Comparison of ENCODE assay signal across 8 mouse cellular contexts in the genomic region with DNA sequence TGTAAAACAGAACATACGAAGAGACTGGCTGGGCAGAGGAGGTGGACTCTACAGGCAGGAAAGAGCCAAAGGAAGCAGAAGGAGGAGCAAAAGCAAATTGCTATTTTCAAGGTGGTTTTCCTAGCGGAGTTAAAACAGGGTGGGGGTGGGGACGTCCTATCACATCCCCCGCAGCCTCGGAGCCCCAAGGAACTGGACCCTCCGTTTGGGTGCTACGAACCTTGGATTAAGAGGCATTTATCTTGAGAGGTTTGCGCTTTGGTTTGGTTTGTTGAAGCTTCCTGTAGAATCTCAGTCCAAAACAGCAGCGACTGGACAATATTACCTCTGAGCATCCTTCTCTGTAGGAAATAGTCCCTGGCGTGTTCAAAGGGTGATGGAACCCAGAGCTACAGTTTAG. TPM values are rescaled to one million over a fixed set of nuclear protein-coding genes. Genes with fewer than 3 reads are reported as not detected.
DNase-seq lines count a peak whose midpoint lies in the region; ATAC-seq lines count a peak whose summit lies in the region.

No protein-coding gene starts in this region.

- DNase-seq in heart, postnatal 36 days = no peak
- no peak for DNase-seq in embryonic facial prominence, embryonic 10.5 days (ENCODE audit: low spot score)
- no peak for DNase-seq in layer of hippocampus, adult 8-10 months (ENCODE audit: low spot score in 2 of 2)
- DNase-seq in embryo, embryonic 10.5 days (ENCODE audit: low spot score) = no peak
- no peak for DNase-seq in embryo, embryonic 10 days (ENCODE audit: low spot score)

- intact Hi-C loops in heart, postnatal 36 days (cut with DNase I) = loop anchor here (1.0 to 5.0 kb wide), 8 partner anchors 37 to 309 kb away; a partner anchor contains a TSS

- no peak for ATAC-seq in heart, embryonic 11.5 days (replicated peaks; ENCODE audit: insufficient number of reproducible peaks, low FRiP score, low TSS enrichment)
- ATAC-seq in hindbrain, embryonic 13.5 days (ENCODE audit: low FRiP score) = no peak
- no peak for ATAC-seq in midbrain, embryonic 12.5 days (ENCODE audit: low FRiP score, low read depth)

- H3K9ac ChIP-seq in heart, embryonic 11.5 days (ENCODE audit: low read depth, low read length) = no peak overlapping the region
- no peak overlapping the region for H3K9ac ChIP-seq in hindbrain, embryonic 13.5 days
- no peak overlapping the region for H3K9ac ChIP-seq in midbrain, embryonic 12.5 days (replicated peaks)

- H3K36me3 ChIP-seq in heart, embryonic 11.5 days (ENCODE audit: control insufficient read depth, insufficient read depth, low read length) = no peaks in the 10 kb centered on the region
- no peaks in the 10 kb centered on the region for H3K36me3 ChIP-seq in embryonic facial prominence, embryonic 10.5 days (replicated peaks)
- no peaks in the 10 kb centered on the region for H3K36me3 ChIP-seq in hindbrain, embryonic 13.5 days
- no peaks in the 10 kb centered on the region for H3K36me3 ChIP-seq in midbrain, embryonic 12.5 days

- H3K4me2 ChIP-seq in heart, embryonic 11.5 days = peak overlapping the region; percentile 55
- peak overlapping the region; percentile 45 for H3K4me2 ChIP-seq in hindbrain, embryonic 13.5 days
- peak overlapping the region; percentile 43 for H3K4me2 ChIP-seq in midbrain, embryonic 12.5 days (replicated peaks)

- no peak overlapping the region for H3K27ac ChIP-seq in heart, embryonic 11.5 days (ENCODE audit: low read depth, low read length)
- H3K27ac ChIP-seq in embryonic facial prominence, embryonic 10.5 days (replicated peaks) = no peak overlapping the region
- no peak overlapping the region for H3K27ac ChIP-seq in hindbrain, embryonic 13.5 days
- no peak overlapping the region for H3K27ac ChIP-seq in midbrain, embryonic 12.5 days (replicated peaks)

- WGBS in heart, embryonic 11.5 days (ENCODE audit: insufficient replicate concordance) = 10% methylated on average over 10 of the region's 10 CpGs
- 13% methylated on average over 10 of the region's 10 CpGs for WGBS in embryonic facial prominence, embryonic 10.5 days
- 20% methylated on average over 10 of the region's 10 CpGs for WGBS in hindbrain, embryonic 13.5 days
- 21% methylated on average over 10 of the region's 10 CpGs for WGBS in midbrain, embryonic 12.5 days

- no peaks in the 10 kb centered on the region for H3K27me3 ChIP-seq in heart, embryonic 11.5 days (ENCODE audit: control insufficient read depth, insufficient read depth, low read length)
- peaks cover 16% of the 10 kb centered on the region; the same call in 1 of the 2 replicates for H3K27me3 ChIP-seq in embryonic facial prominence, embryonic 10.5 days (replicated peaks; ENCODE audit: low read depth, poor library complexity, severe bottlenecking)
- peaks cover 12% of the 10 kb centered on the region; the same call in 1 of the 2 replicates for H3K27me3 ChIP-seq in hindbrain, embryonic 13.5 days
- H3K27me3 ChIP-seq in midbrain, embryonic 12.5 days = peaks cover 19% of the 10 kb centered on the region

- peaks cover 3% of the 10 kb centered on the region; the same call in 1 of the 2 replicates for H3K4me1 ChIP-seq in heart, embryonic 11.5 days (ENCODE audit: control insufficient read depth, insufficient read depth, low read length)
- peaks cover 26% of the 10 kb centered on the region for H3K4me1 ChIP-seq in embryonic facial prominence, embryonic 10.5 days
- H3K4me1 ChIP-seq in hindbrain, embryonic 13.5 days (replicated peaks) = peaks cover 5% of the 10 kb centered on the region
- no peaks in the 10 kb centered on the region; the same call in 1 of the 2 replicates for H3K4me1 ChIP-seq in midbrain, embryonic 12.5 days

- H3K4me3 ChIP-seq in heart, embryonic 11.5 days (ENCODE audit: low read depth, low read length) = peak overlapping the region; percentile 9; the same call in 1 of the 2 replicates
- H3K4me3 ChIP-seq in embryonic facial prominence, embryonic 10.5 days = peak overlapping the region; percentile 49
- peak overlapping the region; percentile 20 for H3K4me3 ChIP-seq in hindbrain, embryonic 13.5 days
- H3K4me3 ChIP-seq in midbrain, embryonic 12.5 days = peak overlapping the region; percentile 7; the same call in 1 of the 2 replicates

- no peaks in the 10 kb centered on the region for H3K9me3 ChIP-seq in heart, embryonic 11.5 days (replicated peaks; ENCODE audit: control insufficient read depth, low read length)
- H3K9me3 ChIP-seq in embryonic facial prominence, embryonic 10.5 days = no peaks in the 10 kb centered on the region
- H3K9me3 ChIP-seq in hindbrain, embryonic 13.5 days = no peaks in the 10 kb centered on the region
- no peaks in the 10 kb centered on the region for H3K9me3 ChIP-seq in midbrain, embryonic 12.5 days

RNA-seq across cellular contexts. Expression of a gene that starts 37.3 kb away (rescaled TPM):
- 154 and 162 TPM in 2 replicates for polyA plus RNA-seq in heart, embryonic 11.5 days (2014; fragmentation: Nextera tagmentation; extraction: Ambion mirVana)
- 10 to 100 TPM; 88.0 to 94.8 TPM for total RNA-seq in heart, postnatal 36 days (2021)
- 194 and 204 TPM in 2 replicates for polyA plus RNA-seq in embryonic facial prominence, embryonic 10.5 days (2016; fragmentation: Nextera tagmentation; extraction: Ambion mirVana)
- 117 and 134 TPM in 2 replicates for polyA plus RNA-seq in hindbrain, embryonic 13.5 days (2015; fragmentation: Nextera tagmentation; extraction: Ambion mirVana)
- 139 and 148 TPM in 2 replicates for polyA plus RNA-seq in midbrain, embryonic 12.5 days (2016; fragmentation: Nextera tagmentation; extraction: Ambion mirVana)
- 10 to 100 TPM; 70.0 to 98.9 (median 81.6) TPM for total RNA-seq in layer of hippocampus, adult 8-10 months (2022)

RNA-seq across cellular contexts. Expression of a gene that starts 41.9 kb away (rescaled TPM):
- 0.17 and 0.55 TPM in 2 replicates for polyA plus RNA-seq in heart, embryonic 11.5 days (2014; fragmentation: Nextera tagmentation; extraction: Ambion mirVana)
- 1 to 10 TPM; 3.4 to 8.3 TPM for total RNA-seq in heart, postnatal 36 days (2021)
- 0.34 and 0.77 TPM in 2 replicates for polyA plus RNA-seq in embryonic facial prominence, embryonic 10.5 days (2016; fragmentation: Nextera tagmentation; extraction: Ambion mirVana)
- 3.0 and 4.4 TPM in 2 replicates for polyA plus RNA-seq in hindbrain, embryonic 13.5 days (2015; fragmentation: Nextera tagmentation; extraction: Ambion mirVana)
- polyA plus RNA-seq in midbrain, embryonic 12.5 days (2016; fragmentation: Nextera tagmentation; extraction: Ambion mirVana) = 2.4 and 2.9 TPM in 2 replicates
- total RNA-seq in layer of hippocampus, adult 8-10 months (2022) = 1 to 10 TPM; 3.7 to 4.5 (median 4.3) TPM
